Mouse (Mus musculus) bone marrow macrophage, adult 2 months (primary cell): ENCODE results near the gene Ubqln4.

ENCODE experiments used
- CTCF ChIP-seq: IDR thresholded peaks from 2 replicates; pipeline ENCODE4 v1.5.1; 2012; ENCODE audit warnings: low read depth, mild to moderate bottlenecking, low read length, moderate library complexity
- POLR2A ChIP-seq: IDR thresholded peaks from 2 replicates; pipeline ENCODE4 v1.6.1; 2012; ENCODE audit warnings: mild to moderate bottlenecking, low read depth, low read length, borderline replicate concordance

DNA sequence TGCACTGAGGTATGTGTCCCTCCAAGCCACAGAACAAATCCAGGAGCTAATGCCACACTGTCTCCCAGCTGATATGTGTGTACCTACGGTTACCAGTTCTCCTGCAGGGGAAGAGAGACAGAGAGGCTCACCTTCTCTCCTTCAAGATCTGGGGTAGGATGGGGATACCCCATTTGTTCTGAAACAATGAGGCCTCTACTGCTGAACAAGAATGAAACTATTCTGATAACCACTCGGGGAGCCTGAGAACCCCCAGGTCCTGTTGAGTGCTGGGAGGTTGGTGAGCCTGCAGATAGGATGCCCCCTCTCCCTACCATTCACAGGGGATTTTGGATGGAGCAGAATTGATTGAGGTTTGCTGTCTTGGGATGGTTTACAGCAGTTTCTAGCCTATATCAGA, 33.5 kb upstream of the Ubqln4 start:
- TF ChIP-seq POLR2A (no peak), CTCF (no peak)
